Mouse (Mus musculus): Measurements from ENCODE around the gene Pde6h. TPM values are rescaled to one million over a fixed set of nuclear protein-coding genes. Genes with fewer than 3 reads are reported as not detected.
A peak's percentile ranks its signal among the peaks of the same experiment; 100 is the strongest.

The Pde6h gene
- polyA plus RNA-seq, 1 experiment from 2014 or later, result not detected

DNA sequence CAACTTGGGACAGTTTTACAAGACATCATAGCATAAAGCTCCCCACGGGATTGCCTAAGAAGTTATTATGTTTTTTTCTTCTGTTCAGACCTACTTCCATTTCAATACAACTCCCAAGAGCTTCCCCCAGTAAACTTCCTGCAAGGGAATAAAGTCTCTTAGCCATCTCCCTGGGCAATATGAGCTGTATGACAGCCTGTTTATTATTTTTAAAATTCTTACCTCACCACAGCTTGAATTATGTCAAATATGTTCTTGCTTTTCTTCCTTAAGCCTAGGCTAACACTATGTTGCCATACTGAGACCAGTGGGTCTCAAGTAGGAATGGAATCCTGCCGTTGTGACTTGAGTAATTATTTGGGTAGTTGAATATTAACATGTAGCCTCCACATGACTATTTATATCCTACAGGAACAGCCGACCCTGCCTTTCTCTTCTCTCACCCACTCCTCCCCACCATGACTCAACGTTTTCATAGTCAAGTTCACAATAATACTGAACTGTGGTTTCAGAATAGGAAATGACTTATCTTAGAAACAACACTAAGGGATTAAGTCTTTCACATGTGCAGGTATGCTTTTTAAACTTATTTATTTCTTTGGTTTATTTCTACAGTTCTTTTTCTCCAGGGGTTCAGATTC, 23.1 kb upstream of the Pde6h start:
- Histone ChIP-seq H3K4me3 (ENCODE audit: inconsistent target) (no peak overlapping the region), H3K36me3 (ENCODE audit: inconsistent target) (no peaks in the 10 kb centered on the region), H3K79me2 (ENCODE audit: inconsistent target) (no peaks in the 10 kb centered on the region), H3K27ac (0 out of 2 replicates have a peak overlapping the region, but pooled peaks have one; percentile 1)
- 19% methylated on average over 4 of the region's 4 CpGs for WGBS (ENCODE audit: missing documents)

DNA sequence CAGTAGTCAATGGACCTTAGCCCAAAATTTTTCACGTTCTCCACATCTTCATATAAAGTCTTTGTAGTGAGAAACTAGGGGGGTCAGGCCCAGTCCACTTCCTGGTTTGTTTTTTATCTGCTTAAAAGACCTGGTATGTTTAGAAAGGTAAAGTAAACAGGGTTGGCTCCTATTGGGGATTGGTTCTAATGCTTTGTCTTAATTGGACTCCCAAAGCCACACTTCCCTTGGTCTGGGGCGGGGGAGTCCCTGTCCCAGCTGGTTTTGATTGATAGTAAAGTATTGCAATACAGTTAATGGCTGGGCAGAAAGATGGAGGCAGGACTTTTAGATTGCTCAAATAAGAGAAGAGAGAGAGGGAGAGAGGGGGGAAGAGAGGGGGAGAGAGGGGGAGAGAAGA, 22.6 kb upstream of the Pde6h start:
- WGBS (ENCODE audit: missing documents), result 47% methylated on average over 2 of the region's 2 CpGs
- Histone ChIP-seq H3K27ac (no peak overlapping the region), H3K79me2 (ENCODE audit: inconsistent target) (no peaks in the 10 kb centered on the region), H3K36me3 (ENCODE audit: inconsistent target) (no peaks in the 10 kb centered on the region), H3K4me3 (ENCODE audit: inconsistent target) (no peak overlapping the region)

GRCm38 (mm10) chr6:136902527-136902926, 21.1 kb upstream of the Pde6h start:
- Histone ChIP-seq H3K36me3 (ENCODE audit: inconsistent target) (no peaks in the 10 kb centered on the region), H3K27ac (no peak overlapping the region), H3K79me2 (ENCODE audit: inconsistent target) (no peaks in the 10 kb centered on the region), H3K4me3 (ENCODE audit: inconsistent target) (no peak overlapping the region)
- WGBS (ENCODE audit: missing documents), result 44% methylated on average over 9 of the region's 9 CpGs

DNA sequence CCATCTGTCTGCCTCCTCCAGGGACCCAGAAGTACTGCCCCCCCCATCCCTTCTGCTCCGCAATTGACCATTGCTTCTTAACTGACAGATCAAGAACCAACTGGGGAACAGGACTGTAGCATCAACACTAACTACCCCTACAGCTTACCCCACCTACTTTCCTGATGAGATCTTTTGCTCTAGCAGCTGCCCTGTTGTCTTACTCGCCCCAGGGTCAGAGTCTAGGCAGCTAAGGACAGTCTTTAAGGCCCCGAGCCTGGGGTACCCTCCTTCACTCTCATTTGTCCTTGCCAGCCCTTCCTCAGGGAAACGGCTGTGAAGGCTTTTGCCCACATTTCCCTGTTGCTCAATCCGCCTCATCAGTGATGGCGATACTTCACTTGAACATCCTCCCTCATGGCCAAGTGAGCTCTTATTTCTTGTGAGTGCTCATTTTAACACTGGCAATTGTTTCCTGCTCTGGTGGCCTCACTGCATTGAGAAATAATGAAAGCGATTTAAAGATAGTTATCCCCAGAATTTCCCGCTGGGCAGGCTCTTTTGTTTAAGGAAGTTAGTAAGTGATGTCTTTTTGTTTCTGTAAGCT, 19.7 kb upstream of the Pde6h start:
- WGBS (ENCODE audit: missing documents), result 16% methylated on average over 8 of the region's 8 CpGs
- H3K36me3 ChIP-seq (ENCODE audit: inconsistent target), result no peaks in the 10 kb centered on the region
- no peaks in the 10 kb centered on the region for H3K79me2 ChIP-seq (ENCODE audit: inconsistent target)
- H3K27ac ChIP-seq, result peak overlapping the region; percentile 27; the same call in 1 of the 2 replicates
- H3K4me3 ChIP-seq (ENCODE audit: inconsistent target), result no peak overlapping the region

DNA sequence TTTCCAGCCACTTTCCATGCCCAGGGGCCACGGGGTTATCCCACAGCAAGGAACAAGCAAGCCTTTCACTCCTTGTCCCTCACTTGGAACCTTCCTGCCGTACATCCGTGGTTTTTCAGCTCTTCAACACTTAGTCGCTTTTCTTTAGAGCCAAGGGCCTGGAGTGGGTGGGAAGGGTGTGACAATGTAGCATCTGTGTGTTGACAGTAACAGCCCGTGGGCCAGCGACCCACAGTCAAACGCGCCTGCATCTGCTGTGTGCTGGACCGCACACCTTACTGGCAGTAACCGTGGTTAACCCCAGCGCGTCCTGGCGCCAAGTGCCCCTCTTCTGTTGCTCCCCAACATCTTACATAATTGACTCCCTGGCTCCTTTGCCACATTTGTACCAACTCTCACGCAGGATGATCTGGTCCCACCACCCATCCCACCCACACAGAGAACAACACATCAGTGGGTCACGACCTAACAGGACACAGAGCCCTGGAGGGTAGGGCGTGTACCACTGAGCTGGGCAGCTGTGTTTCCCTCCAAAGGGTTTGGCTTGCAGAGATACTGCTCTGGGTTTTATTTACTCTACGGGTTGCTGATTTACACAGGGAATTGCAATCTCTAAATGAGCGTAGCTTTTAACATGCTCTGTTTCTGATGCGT, 17.2 kb upstream of the Pde6h start:
- H3K79me2 ChIP-seq (ENCODE audit: inconsistent target), result no peaks in the 10 kb centered on the region
- no peaks in the 10 kb centered on the region for H3K36me3 ChIP-seq (ENCODE audit: inconsistent target)
- no peak overlapping the region for H3K27ac ChIP-seq
- 75% methylated on average over 19 of the region's 19 CpGs for WGBS (ENCODE audit: missing documents)
- no peak overlapping the region for H3K4me3 ChIP-seq (ENCODE audit: inconsistent target)

DNA sequence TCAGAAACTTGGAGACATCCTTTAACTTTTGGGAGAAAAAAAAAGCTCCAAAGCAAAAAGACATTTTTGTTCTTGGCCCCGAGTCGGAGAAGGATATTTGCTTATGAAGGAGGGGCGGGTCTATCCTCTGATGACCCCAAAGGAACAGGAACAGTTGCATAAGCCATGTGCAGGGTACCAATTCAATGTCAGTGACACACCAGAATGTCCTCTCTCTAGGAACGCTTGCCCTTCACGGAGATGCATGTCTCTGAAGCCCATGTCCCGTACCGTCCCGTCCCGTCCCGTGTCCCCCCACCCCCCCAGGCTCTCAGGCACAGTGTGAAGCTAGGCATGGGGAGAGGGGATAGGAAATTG, 16.7 kb upstream of the Pde6h start:
- Histone ChIP-seq H3K4me3 (ENCODE audit: inconsistent target) (no peak overlapping the region), H3K27ac (no peak overlapping the region), H3K36me3 (ENCODE audit: inconsistent target) (no peaks in the 10 kb centered on the region), H3K79me2 (ENCODE audit: inconsistent target) (no peaks in the 10 kb centered on the region)
- WGBS (ENCODE audit: missing documents), result 81% methylated on average over 10 of the region's 10 CpGs

DNA sequence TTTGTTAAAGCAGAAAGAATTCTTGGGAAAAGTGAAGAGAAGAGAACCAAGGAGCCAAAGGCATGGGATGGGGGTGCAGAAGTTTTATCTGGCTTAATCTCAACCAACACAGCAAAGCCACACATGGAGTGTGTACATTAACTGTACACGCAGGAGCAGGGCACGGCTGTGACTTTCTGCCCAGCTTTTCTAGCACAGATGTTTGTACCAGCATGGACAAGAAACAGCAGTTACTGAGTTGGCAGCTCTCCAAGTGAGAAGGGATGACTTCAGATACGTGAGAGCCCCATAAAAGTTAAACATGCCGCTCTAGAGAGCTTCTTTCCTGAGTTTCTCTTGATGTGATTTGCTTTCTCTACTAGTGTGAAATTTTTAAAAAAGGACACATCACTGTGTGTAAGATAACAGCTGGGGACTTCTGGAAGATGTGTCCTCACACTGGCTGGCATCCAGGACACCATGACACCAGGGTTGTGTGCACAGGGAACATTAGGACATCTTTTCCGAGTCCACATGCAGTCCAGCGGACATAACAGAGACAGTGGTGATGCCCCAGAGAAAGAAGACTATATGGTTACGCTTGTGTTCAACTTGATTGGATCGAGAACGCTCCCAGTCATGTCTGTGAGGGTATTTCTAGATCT, 13.3 kb upstream of the Pde6h start:
- Histone ChIP-seq H3K79me2 (ENCODE audit: inconsistent target) (no peaks in the 10 kb centered on the region), H3K36me3 (ENCODE audit: inconsistent target) (no peaks in the 10 kb centered on the region), H3K27ac (no peak overlapping the region), H3K4me3 (ENCODE audit: inconsistent target) (no peak overlapping the region)
- WGBS (ENCODE audit: missing documents), result 88% methylated on average over 9 of the region's 9 CpGs

DNA sequence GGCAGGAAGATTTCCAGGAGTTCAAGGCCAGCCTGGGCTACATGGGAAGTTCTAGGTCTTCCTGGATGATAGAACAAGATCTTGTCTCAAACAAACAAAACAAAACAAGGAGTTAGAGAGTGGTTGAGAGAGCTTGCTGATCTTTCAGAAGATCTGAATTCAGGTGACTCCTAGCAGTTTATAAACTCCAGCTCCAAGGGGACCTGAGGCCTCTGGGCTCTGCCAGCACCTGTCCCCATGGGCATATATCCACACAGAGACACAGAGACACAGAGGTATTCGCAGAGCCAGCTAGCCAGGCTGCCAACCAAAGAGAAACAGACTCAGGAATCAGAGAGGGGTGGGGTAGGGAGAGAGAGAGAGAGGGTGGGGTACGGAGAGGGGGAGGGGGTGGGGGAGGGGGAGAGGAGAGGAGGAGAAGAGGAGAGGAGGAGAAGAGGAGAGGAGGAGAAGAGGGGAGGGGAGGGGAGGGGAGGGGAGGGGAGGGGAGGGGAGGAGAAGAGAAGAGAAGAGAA, 10.8 kb upstream of the Pde6h start:
- no CpG with 5 or more reads among the region's 2 CpGs for WGBS (ENCODE audit: missing documents)
- no peak overlapping the region for H3K27ac ChIP-seq
- H3K79me2 ChIP-seq (ENCODE audit: inconsistent target), result no peaks in the 10 kb centered on the region
- no peak overlapping the region for H3K4me3 ChIP-seq (ENCODE audit: inconsistent target)
- no peaks in the 10 kb centered on the region for H3K36me3 ChIP-seq (ENCODE audit: inconsistent target)

DNA sequence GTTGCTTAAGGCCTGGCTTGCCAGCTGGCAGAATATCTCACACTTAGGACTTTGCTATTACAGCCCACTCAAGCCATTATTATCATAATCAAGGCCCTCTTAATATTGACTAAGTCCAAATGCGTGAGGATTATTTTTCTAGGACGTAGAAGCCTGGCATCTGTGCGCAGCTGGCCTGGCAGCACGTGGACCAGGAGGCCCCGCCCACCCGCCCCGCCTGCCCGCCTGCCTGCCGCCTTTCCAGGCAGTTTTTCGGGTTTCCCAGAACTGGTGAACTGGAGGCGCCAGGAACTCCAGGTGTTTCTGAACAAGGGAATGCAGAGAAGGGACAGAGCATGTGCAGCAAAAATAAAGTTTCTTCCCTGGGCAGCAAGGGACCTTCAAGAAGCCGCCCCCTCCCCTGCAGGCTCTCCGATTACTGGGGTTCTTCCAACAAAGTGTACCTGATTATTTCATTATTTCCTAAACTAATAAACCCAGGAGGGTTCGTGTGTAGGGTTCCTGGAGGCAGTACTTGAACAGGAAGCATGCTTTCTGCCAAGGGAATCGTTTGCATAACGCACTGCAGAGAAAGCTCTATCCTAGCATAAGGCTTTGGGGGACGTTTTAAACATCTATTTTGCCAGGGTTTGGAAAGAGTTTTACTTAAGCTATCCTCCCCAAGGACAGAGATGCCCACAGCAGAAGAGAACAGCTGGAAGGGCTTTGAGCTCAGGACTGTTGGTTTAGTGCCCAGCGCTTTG, 10.1 kb upstream of the Pde6h start:
- H3K36me3 ChIP-seq (ENCODE audit: inconsistent target), result no peaks in the 10 kb centered on the region
- H3K4me3 ChIP-seq (ENCODE audit: inconsistent target), result no peak overlapping the region
- 31% methylated on average over 17 of the region's 18 CpGs for WGBS (ENCODE audit: missing documents)
- H3K79me2 ChIP-seq (ENCODE audit: inconsistent target), result no peaks in the 10 kb centered on the region
- no peak overlapping the region for H3K27ac ChIP-seq

GRCm38 (mm10) chr6:136914234-136914633, 9.4 kb upstream of the Pde6h start:
- Histone ChIP-seq H3K36me3 (ENCODE audit: inconsistent target) (no peaks in the 10 kb centered on the region), H3K27ac (no peak overlapping the region), H3K4me3 (ENCODE audit: inconsistent target) (no peak overlapping the region), H3K79me2 (ENCODE audit: inconsistent target) (no peaks in the 10 kb centered on the region)
- 98% methylated on average over 5 of the region's 6 CpGs for WGBS (ENCODE audit: missing documents)

DNA sequence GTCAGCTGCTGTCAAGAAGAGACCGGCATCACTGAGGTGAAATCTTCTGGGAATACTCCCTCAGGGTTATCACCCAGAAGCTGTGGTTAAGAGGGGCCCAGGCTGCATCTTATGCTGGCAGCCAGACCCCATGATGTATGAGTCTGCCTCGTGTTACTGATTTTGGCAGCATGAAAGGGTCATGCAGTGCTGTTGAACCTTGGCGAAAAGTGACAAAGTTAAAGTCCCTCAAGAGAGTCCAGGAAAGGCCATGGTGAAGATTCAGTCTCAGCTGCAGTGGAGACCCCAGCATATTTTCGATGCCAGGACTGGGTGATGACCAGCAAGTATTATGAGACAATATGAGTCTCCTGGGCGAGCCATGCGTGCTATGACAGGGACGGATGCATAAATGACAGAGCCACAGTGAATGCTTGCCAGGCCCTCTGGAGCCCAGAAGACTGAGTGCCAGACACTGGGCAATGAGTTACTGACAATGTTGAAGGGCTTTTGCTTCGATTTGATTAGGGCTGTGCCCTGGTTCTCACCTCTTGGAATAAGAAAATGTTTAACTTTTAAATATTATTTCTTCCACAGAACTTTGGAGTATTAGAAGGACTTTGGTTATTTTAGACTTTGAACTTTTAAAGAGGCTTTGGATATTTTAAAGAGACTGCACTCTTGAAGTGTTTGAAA, 7.8 kb upstream of the Pde6h start:
- H3K27ac ChIP-seq, result no peak overlapping the region
- H3K36me3 ChIP-seq (ENCODE audit: inconsistent target), result no peaks in the 10 kb centered on the region
- no peaks in the 10 kb centered on the region for H3K79me2 ChIP-seq (ENCODE audit: inconsistent target)
- WGBS (ENCODE audit: missing documents), result 96% methylated on average over 8 of the region's 8 CpGs
- no peak overlapping the region for H3K4me3 ChIP-seq (ENCODE audit: inconsistent target)

GRCm38 (mm10) chr6:136917885-136918284, 5.7 kb upstream of the Pde6h start:
- Histone ChIP-seq H3K4me3 (ENCODE audit: inconsistent target) (no peak overlapping the region), H3K36me3 (ENCODE audit: inconsistent target) (peaks cover 3% of the 10 kb centered on the region; the same call in 1 of the 2 replicates), H3K27ac (no peak overlapping the region), H3K79me2 (ENCODE audit: inconsistent target) (no peaks in the 10 kb centered on the region)
- 94% methylated on average over 2 of the region's 2 CpGs for WGBS (ENCODE audit: missing documents)

DNA sequence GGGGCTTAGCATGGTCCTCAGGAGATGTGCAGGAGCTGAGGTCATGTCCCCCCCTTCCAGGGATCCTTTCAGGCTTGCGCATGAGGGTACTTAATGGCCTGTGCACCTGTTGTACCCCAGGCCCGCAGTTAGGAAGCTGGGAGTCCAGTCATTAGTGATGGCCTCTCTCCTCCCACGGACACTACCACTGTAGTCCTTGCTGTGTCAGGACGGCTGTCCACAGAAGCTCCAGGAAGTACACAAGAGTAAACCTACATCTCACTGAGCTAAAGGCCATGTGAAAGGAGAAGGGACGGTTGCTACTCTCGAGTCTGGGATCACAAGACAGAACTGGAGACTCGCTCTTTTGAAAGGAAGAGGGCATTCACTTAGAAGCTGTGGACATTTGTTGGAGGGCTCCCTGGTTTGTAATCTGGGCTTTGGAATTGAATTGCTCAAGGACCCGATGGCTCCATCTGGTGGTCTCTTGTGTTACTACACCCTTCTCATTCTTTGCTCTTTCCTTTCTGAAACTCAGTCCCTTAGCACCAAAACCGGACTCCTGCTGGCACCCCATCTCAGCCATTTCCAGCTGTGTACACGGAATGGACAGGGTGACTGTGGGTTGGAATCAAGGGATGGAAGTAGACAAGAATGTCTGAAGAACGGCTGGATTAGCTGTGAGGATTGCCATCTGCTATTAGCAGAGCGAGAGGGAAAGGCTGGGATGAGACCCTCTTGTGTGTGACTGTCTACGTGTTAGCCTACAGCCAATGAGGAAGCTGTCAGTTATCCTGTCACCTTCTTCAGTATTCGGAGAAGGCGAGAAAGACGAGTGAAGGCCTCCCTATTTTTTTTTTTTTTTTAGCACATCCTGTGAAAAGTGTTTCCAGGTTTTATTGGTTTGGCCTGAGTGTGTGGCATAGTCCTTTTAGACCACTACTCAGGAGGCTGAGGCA, 3.0 kb upstream of the Pde6h start:
- H3K79me2 ChIP-seq (ENCODE audit: inconsistent target), result no peaks in the 10 kb centered on the region
- WGBS (ENCODE audit: missing documents), result 44% methylated on average over 16 of the region's 16 CpGs
- no peak overlapping the region for H3K27ac ChIP-seq
- H3K36me3 ChIP-seq (ENCODE audit: inconsistent target), result peaks cover 26% of the 10 kb centered on the region
- no peak overlapping the region for H3K4me3 ChIP-seq (ENCODE audit: inconsistent target)
